Mouse (Mus musculus) hindbrain, embryonic 13.5 days (tissue): ENCODE results near the gene Mfap2. TPM values are rescaled to one million over a fixed set of nuclear protein-coding genes. Genes with fewer than 3 reads are reported as not detected.

ENCODE experiments used
- ATAC-seq: fragments of 200-750 bp; cut with Nextera tagmentation; 2 replicates; pipeline ENCODE4 v1.8.0; 2017; ENCODE audit warnings: moderate TSS enrichment; ENCODE audit not compliant: low FRiP score
- H3K27ac ChIP-seq: fragments of 300-500 bp; sonication (generic); 2 replicates; pipeline ENCODE4 v1.5.1; 2015; ENCODE audit warnings: inconsistent platforms, mild to moderate bottlenecking, moderate library complexity
- H3K27me3 ChIP-seq: fragments of 300-500 bp; sonication (generic); 2 replicates; pipeline ENCODE4 v1.6.1; 2015; ENCODE audit warnings: mild to moderate bottlenecking, inconsistent platforms
- H3K36me3 ChIP-seq: fragments of 300-500 bp; sonication (generic); 2 replicates; pipeline ENCODE4 v1.6.1; 2015; ENCODE audit warnings: mild to moderate bottlenecking, inconsistent platforms
- H3K4me1 ChIP-seq: fragments of 300-500 bp; sonication (generic); replicated peaks from 2 replicates; pipeline ENCODE4 v1.6.1; 2015; ENCODE audit warnings: inconsistent platforms
- H3K4me2 ChIP-seq: fragments of 300-500 bp; sonication (generic); 2 replicates; pipeline ENCODE4 v1.6.1; 2015; ENCODE audit warnings: inconsistent platforms, mild to moderate bottlenecking, moderate library complexity
- H3K4me3 ChIP-seq: fragments of 300-500 bp; sonication (generic); 2 replicates; pipeline ENCODE4 v1.5.1; 2015; ENCODE audit warnings: mild to moderate bottlenecking, inconsistent platforms
- H3K9ac ChIP-seq: fragments of 300-500 bp; sonication (generic); 2 replicates; pipeline ENCODE4 v1.6.1; 2015; ENCODE audit warnings: mild to moderate bottlenecking, inconsistent platforms
- H3K9me3 ChIP-seq: fragments of 300-500 bp; sonication (generic); 2 replicates; pipeline ENCODE4 v1.6.1; 2016; ENCODE audit warnings: inconsistent platforms
- WGBS: fragments of 180-500 bp; shearing (Covaris S2); methylation state at CpG from one replicate; pipeline ENCODE4 v1.1.7; 2015; 5-methylcytosine and 5-hydroxymethylcytosine counted together
- polyA plus RNA-seq: library from polyadenylated mRNA; unstranded; fragments of >200 nt; fragmentation: Nextera tagmentation; extraction: Ambion mirVana; gene quantifications from 2 replicates; pipeline ENCODE4 v1.2.1, GENCODE M21; 2015

The Mfap2 gene
- polyA plus RNA-seq, 1 experiment from 2014 or later: 198 TPM

DNA sequence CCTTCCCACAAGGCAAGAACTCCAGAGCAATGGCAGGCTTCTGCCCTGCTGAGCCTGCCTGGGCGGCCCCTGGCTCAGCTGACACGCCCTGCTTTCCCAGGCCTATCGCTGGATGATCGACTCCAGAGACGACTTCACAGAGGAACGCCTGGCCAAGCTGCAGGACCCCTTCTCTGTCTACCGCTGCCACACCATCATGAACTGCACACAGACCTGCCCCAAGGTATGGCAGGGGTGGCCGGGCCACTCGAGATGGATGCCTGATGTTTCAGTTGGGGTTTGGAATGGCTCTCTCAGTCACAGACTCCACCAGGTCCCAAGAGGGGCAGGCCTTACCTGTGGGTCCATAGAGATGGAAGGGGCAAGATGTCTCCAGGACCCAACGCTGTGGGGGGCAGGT is 32.9 kb upstream of the Mfap2 start:
- no peaks in the 10 kb centered on the region for H3K27me3 ChIP-seq

DNA sequence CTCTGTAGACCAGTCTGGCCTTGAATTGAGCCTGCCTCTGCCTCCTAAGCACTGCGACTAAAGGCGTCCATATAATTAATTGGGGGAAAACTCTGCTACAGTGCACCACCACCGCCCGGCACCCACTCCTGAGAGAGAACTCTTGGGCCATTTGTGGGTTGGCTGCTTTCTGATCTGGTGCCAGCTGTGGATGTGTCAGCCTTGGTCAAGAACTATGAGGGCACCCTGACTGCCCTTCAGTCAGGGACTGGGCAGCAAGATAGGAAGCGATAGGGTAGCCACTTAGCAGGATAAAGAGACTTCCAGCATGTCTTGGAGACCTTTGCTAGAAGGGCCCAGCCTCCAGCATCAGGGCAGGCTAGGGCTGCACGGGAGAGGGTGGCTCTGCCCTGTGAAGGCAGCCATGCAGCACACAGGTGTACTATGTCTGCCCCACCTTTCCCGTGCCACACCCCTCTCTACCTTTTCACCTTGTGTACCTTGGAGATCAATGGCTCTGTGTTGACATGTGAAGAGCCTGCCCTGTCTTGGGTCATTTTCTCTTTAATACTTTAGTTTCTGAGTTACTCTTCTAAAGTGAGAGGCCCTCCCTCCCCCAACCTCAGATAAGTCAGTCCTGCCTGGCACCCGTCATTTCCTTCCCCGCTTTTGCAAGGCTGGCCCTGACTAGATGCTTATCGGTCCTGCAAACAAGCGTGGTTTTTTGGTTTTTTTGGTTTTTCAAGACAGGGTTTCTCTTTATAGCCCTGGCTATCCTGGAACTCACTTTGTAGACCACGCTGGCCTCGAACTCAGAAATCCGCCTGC is 32.1 kb upstream of the Mfap2 start:
- H3K36me3 ChIP-seq: peaks cover 81% of the 10 kb centered on the region
- H3K9me3 ChIP-seq: no peaks in the 10 kb centered on the region
- no peak overlapping the region for H3K9ac ChIP-seq
- no peaks in the 10 kb centered on the region for H3K27me3 ChIP-seq
- H3K27ac ChIP-seq: no peak overlapping the region
- no peak overlapping the region for H3K4me3 ChIP-seq
- ATAC-seq: no peak
- no peak overlapping the region for H3K4me2 ChIP-seq
- no peaks in the 10 kb centered on the region; the same call in 1 of the 2 replicates for H3K4me1 ChIP-seq
- WGBS: 96% methylated on average over 14 of the region's 14 CpGs

More for the DNA sequence above, 32.9 kb upstream of the Mfap2 start:
- no peak for ATAC-seq
- H3K4me3 ChIP-seq: no peak overlapping the region
- WGBS: 88% methylated on average over 10 of the region's 10 CpGs
- H3K9ac ChIP-seq: no peak overlapping the region
- H3K4me2 ChIP-seq: no peak overlapping the region
- no peaks in the 10 kb centered on the region for H3K9me3 ChIP-seq
- H3K36me3 ChIP-seq: peaks cover 89% of the 10 kb centered on the region
- H3K4me1 ChIP-seq: no peaks in the 10 kb centered on the region
- H3K27ac ChIP-seq: no peak overlapping the region

DNA sequence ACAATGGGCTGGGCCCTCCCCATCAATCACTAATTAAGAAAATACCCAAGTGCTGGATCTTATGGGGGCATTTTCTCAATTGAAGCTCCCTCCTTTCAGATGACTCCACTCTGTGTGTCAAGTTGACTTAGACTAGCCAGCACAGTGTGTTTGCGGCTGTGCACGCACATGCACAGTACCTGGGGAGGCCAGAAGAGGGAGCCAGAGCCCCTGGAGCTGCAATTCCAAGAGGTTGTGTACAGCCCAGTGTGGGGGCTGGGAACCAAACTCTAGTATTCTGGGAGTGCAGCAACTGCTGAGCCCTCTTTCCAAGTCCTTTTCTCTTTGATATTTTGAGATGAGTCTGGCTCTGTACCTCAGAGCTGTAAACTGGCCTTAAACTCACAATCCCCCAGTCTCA is 28.6 kb upstream of the Mfap2 start:
- ATAC-seq: no peak
- Histone ChIP-seq H3K27ac (no peak overlapping the region), H3K27me3 (no peaks in the 10 kb centered on the region), H3K4me3 (no peak overlapping the region), H3K36me3 (peaks cover 45% of the 10 kb centered on the region), H3K4me2 (no peak overlapping the region), H3K9me3 (no peaks in the 10 kb centered on the region), H3K4me1 (peaks cover 10% of the 10 kb centered on the region), H3K9ac (no peak overlapping the region)
- WGBS: 90% methylated on average over 2 of the region's 2 CpGs

DNA sequence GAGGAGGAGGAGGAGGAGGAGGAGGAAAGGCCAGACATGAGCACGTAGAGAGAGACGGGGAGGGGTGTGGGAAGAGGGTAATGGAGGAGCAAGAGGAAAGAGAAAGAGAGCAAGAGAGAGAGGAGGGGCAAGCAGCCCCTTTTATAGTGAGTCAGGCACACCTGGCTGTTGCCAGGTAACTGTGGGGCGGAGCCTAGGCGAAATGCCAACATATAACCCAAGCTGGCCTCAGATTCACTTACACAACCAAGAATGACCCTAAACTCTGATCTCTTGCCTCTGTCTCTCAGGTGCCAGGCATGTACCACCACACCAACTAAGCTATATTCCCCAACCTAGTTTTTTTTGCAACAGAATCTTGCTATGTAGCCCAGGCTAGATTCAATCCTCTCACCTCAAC is 27.4 kb upstream of the Mfap2 start:
- no peak overlapping the region for H3K9ac ChIP-seq
- no peak overlapping the region for H3K4me2 ChIP-seq
- no peak overlapping the region for H3K4me3 ChIP-seq
- 61% methylated on average over 4 of the region's 4 CpGs for WGBS
- ATAC-seq: no peak
- H3K27ac ChIP-seq: 0 out of 2 replicates have a peak overlapping the region, but pooled peaks have one; percentile 52
- peaks cover 33% of the 10 kb centered on the region for H3K36me3 ChIP-seq
- H3K9me3 ChIP-seq: no peaks in the 10 kb centered on the region
- H3K4me1 ChIP-seq: peaks cover 16% of the 10 kb centered on the region
- no peaks in the 10 kb centered on the region for H3K27me3 ChIP-seq

DNA sequence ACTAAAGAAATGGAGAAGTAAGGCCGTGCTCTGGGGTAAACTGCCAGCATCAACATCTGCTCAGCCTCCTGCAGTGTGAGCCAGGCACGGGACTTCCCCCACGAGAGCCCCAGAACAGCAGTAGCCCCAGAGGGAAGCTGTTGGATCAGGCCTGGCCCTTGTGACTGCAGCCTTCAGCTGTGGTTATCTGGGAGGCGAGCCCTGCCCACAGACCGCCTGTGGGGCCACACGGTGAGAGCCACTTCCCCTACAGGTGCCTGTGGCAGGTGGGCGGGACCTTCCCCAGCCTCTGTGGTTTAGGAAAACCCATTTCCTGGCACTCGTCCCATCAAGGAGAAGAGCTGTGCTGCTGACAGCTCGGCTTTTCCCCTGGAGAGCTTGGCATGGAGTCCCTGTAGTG is 26.8 kb upstream of the Mfap2 start:
- H3K4me2 ChIP-seq: no peak overlapping the region
- H3K27me3 ChIP-seq: no peaks in the 10 kb centered on the region
- no peaks in the 10 kb centered on the region for H3K9me3 ChIP-seq
- H3K9ac ChIP-seq: no peak overlapping the region
- 23% methylated on average over 9 of the region's 9 CpGs for WGBS
- H3K4me3 ChIP-seq: no peak overlapping the region
- ATAC-seq: no peak
- peaks cover 27% of the 10 kb centered on the region for H3K36me3 ChIP-seq
- H3K4me1 ChIP-seq: peaks cover 22% of the 10 kb centered on the region
- peak overlapping the region; percentile 52; the same call in 1 of the 2 replicates for H3K27ac ChIP-seq

DNA sequence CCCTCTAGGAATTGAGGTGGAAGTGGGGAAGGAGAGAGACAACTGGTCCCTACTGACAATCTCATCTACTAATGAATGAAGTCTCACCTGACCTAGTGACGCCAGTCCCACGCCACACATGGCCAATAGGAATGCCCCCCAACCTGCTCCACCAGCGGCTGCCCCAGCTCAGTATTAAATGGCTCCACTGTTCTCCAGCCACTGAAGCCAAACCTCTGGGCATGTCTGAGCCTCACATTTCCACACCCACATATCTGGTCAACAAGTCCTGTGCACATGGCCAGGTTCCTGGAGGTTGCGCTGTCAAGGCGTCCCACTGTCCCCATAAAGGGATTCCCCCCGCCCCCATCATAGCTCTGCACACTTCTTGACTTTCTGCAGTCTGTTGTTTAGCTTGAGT is 25.7 kb upstream of the Mfap2 start:
- Histone ChIP-seq H3K4me1 (peaks cover 33% of the 10 kb centered on the region), H3K4me2 (no peak overlapping the region), H3K9ac (no peak overlapping the region), H3K27ac (no peak overlapping the region), H3K36me3 (peaks cover 18% of the 10 kb centered on the region), H3K4me3 (no peak overlapping the region), H3K27me3 (no peaks in the 10 kb centered on the region), H3K9me3 (no peaks in the 10 kb centered on the region)
- no peak for ATAC-seq
- 91% methylated on average over 6 of the region's 6 CpGs for WGBS

DNA sequence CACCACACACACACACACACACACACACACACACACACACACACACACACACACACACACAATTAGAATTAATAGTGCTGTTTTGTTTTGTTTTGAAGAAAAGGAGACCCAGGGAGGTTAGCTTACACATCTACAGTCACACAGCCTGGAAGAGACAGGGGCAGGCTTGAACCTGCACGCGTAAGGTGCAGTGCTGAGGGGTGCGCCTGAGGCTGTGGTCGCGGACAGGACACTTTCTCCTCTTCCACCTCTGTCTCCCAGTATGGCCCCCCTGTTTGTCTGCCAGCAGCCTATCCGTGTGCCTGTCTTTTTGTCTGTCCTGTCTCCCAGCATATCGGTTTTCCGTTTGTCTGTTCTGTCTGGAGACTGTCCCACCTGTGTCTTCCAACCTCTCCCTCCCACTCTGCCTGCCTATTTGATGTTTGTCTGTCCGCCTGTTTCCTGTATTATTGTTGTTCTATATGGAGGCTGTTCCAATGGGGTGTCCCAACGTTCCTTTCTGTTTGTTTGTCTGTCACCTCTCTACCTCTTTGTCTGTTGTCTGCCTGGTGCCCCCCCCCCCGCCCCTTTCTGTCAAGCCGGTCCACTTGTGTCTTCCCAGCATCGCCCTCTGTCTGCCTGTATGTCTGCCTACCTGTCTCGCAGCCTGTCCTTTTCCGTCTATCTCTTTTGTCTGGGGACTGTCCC is 24.1 kb upstream of the Mfap2 start:
- H3K27ac ChIP-seq: peak overlapping the region; percentile 92
- peak overlapping the region; percentile 97 for H3K4me3 ChIP-seq
- ATAC-seq: peak; percentile 47
- WGBS: 25% methylated on average over 15 of the region's 15 CpGs
- H3K27me3 ChIP-seq: no peaks in the 10 kb centered on the region
- H3K4me1 ChIP-seq: peaks cover 46% of the 10 kb centered on the region
- peak overlapping the region; percentile 90 for H3K4me2 ChIP-seq
- no peaks in the 10 kb centered on the region for H3K9me3 ChIP-seq
- H3K9ac ChIP-seq: peak overlapping the region; percentile 99
- peaks cover 5% of the 10 kb centered on the region for H3K36me3 ChIP-seq

DNA sequence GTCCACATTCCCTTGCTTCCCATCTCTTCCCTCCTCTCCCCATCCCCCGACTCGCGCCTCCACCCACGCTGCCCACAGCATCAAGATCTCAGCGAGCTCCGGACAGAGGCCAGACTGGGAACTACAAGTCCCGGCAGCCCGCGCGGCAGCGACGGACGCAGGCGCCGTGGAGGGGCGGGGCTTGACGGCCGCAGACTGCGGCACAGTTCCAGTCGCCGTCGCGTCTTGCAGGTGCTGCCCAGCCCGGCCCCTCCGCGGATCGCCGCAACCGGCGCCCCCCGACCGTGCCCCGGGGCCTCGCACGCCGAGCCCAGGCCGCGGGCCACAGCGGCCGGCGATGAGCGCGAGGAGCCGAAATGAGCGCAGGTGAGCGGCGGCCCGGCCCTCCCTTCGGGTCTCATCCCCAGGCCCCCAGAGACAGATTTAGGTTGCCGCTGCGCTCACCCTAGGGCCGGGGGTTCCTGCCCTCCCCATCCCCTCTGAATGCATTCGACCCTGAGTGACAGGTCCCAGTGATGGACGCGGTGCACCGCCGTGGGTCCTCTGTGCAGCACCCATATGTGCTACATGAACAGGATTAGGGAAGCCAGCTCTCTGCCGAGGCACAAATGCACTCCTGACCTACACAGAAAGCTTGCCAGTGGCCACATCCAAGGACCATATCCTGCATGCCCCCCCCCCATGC is 23.4 kb upstream of the Mfap2 start, which contains the start of gene Atp13a2:
Gene Atp13a2, plus strand, starts transcription at position 163 of the 685 bp plus-strand sequence.
- Histone ChIP-seq H3K9ac (peak within 1 kb of the TSS; percentile 99), H3K4me3 (peak within 1 kb of the TSS; percentile 97), H3K9me3 (no peaks in the 10 kb centered on the region), H3K27ac (peak within 1 kb of the TSS; percentile 92), H3K27me3 (no peaks in the 10 kb centered on the region), H3K36me3 (peaks cover 4% of the 10 kb centered on the region), H3K4me2 (peak within 1 kb of the TSS; percentile 90), H3K4me1 (peaks cover 52% of the 10 kb centered on the region)
- ATAC-seq: peak; percentile 88
- WGBS: under 1% methylated on average over 58 of the region's 58 CpGs

DNA sequence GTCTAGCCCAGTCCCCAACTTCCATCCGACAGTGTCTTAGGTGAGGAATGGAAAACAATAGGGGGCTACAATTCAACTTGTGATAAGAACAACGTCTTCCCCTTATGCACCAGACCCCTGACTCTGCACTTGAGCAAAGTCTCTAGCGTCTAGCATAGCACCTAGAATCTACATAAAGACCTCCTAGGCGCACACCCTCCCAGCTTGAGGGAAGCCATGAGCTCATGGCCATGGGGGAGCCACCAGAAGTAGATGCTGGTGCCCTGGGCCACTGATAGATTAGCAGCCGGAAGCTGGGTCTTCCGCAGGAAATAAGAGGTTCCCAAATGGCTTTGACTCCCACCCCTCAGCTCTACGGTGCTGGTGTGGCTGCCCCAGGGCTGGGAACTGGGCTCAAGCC is 22.7 kb upstream of the Mfap2 start:
- Histone ChIP-seq H3K9me3 (no peaks in the 10 kb centered on the region), H3K4me2 (peak overlapping the region; percentile 90), H3K9ac (peak overlapping the region; percentile 99), H3K27me3 (no peaks in the 10 kb centered on the region), H3K36me3 (peaks cover 10% of the 10 kb centered on the region), H3K27ac (peak overlapping the region; percentile 92; the same call in 1 of the 2 replicates), H3K4me1 (peaks cover 53% of the 10 kb centered on the region), H3K4me3 (peak overlapping the region; percentile 97)
- 33% methylated on average over 7 of the region's 7 CpGs for WGBS
- no peak for ATAC-seq

DNA sequence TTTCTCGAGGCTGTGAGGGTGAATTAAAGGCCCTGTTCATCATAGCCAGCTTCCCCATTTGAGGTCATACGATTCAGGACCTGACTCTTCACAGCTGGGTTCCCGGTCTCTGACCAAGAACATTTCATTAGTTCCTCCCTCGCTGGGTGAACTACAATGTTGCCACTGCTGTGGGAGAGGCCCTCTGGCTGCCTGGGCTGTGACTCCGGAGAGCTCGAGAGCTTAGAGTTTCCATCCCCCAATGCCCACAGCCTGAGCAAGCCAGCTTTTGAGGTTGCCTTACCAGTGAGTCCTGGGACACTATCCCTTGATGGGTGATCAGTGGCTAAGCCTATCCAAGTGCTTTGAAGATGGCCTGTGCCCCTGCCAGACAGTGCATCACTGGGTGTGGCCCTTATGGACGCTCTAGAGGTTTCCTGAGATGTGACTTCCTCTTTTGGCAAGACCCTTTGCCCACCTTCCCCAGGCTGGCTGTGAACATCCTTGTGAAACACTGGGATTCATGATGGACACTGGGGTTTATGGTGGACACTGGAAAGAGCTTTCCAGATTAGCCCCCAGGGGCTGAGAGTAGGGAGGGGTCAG is 21.4 kb upstream of the Mfap2 start:
- H3K4me1 ChIP-seq: peaks cover 46% of the 10 kb centered on the region
- H3K36me3 ChIP-seq: peaks cover 23% of the 10 kb centered on the region
- H3K27me3 ChIP-seq: no peaks in the 10 kb centered on the region
- no peaks in the 10 kb centered on the region for H3K9me3 ChIP-seq
- peak overlapping the region; percentile 97 for H3K4me3 ChIP-seq
- 56% methylated on average over 7 of the region's 7 CpGs for WGBS
- H3K9ac ChIP-seq: peak overlapping the region; percentile 99
- no peak for ATAC-seq
- H3K4me2 ChIP-seq: peak overlapping the region; percentile 90
- H3K27ac ChIP-seq: peak overlapping the region; percentile 20; the same call in 1 of the 2 replicates

DNA sequence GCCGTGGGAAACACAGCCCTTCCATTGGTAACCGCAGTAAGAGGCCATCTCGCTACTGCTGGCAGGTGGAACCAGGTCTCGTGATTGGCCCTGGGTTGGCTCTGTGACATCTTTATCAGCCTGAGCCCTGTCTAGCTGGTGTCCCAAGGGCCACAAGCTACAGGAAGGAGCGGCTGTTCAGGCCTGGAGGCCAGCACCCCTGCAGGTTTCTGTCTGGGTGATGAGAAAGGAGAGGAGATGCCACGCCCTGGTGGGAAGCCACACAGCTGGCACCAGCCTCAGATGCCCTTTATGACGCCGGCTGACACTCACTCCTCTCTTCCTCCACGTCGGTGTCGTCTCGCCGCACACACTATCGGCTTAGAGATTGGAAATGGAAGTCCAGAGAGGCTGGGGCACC is 20.8 kb upstream of the Mfap2 start:
- Histone ChIP-seq H3K36me3 (peaks cover 29% of the 10 kb centered on the region), H3K4me3 (no peak overlapping the region), H3K27ac (no peak overlapping the region), H3K27me3 (no peaks in the 10 kb centered on the region), H3K9me3 (no peaks in the 10 kb centered on the region), H3K4me1 (peaks cover 46% of the 10 kb centered on the region), H3K9ac (peak overlapping the region; percentile 99; the same call in 1 of the 2 replicates), H3K4me2 (peak overlapping the region; percentile 90)
- ATAC-seq: no peak
- WGBS: 90% methylated on average over 14 of the region's 14 CpGs

DNA sequence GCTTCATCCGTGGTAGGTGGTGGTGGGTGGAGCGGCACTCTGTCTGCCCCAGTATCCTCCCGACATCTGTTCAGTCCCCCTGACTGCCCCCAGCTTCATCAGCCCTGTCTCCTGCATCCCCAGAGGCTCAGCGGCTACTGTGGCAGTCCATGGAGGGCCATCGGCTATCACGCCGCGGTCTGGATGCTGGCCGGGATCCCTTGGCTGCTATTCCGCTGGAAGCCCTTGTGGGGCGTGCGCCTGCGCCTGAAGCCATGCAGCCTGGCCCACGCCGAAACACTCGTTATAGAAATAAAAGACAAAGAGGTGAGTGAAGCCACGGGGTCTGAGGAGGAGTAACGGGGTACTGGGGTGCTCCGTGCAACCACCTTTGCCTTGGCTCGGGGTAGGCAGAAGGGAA is 18.0 kb upstream of the Mfap2 start:
- no peaks in the 10 kb centered on the region for H3K27me3 ChIP-seq
- H3K27ac ChIP-seq: no peak overlapping the region
- no peak overlapping the region for H3K4me3 ChIP-seq
- peaks cover 43% of the 10 kb centered on the region for H3K4me1 ChIP-seq
- ATAC-seq: no peak
- H3K9ac ChIP-seq: no peak overlapping the region
- H3K36me3 ChIP-seq: peaks cover 57% of the 10 kb centered on the region
- no peaks in the 10 kb centered on the region for H3K9me3 ChIP-seq
- 84% methylated on average over 20 of the region's 20 CpGs for WGBS
- H3K4me2 ChIP-seq: no peak overlapping the region
